ENCODE assay signal across 7 mouse cellular contexts in the genomic region with DNA sequence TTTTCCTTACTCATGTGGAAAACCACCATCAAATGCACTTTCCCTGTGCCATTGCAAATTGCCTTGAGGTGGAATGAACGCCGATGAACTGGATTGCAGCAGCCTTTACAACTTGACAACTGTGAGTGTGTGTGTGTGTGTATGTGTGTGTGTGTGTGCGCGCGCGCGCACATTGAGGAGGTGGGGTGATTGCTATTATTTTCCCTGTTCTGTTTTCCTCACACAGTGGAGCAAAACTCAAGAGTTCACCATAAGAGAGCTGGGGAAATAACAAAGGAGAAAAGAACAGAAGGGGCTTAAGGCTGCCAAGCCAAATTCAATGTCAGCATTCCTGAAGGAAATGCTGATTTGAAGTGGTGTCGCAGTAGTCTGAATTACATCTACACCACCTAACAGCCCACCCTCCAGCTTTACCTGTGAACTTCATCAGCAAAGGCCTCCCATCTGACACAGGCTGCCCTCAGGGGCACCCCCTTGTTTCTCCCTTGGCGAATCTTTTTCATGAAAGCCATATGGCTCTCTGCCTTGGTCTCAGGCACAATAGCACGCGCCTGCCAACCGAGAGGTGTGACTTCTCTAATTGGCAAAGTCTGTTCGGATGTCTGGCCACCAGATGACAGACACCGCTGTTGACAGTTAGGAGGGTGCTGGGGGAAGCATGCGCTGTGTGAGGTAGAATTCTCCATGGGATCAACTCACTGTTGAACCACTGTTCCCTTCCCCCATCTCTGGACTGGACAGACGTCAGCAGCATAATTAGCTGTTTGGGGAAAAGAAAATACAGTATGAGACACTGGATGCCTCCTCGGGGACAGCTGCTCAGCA. TPM values are rescaled to one million over a fixed set of nuclear protein-coding genes. Genes with fewer than 3 reads are reported as not detected.
DNase-seq lines count a peak whose midpoint lies in the region; ATAC-seq lines count a peak whose summit lies in the region.

No protein-coding gene starts in this region.

- 0 out of 2 replicates have a peak overlapping the region, but pooled peaks have one; percentile 47 for H3K9ac ChIP-seq in heart, embryonic 13.5 days
- H3K9ac ChIP-seq in neural tube, embryonic 15.5 days (replicated peaks): no peak overlapping the region
- no peak overlapping the region for H3K9ac ChIP-seq in liver, embryonic 12.5 days

- H3K4me2 ChIP-seq in heart, embryonic 13.5 days: peak overlapping the region; percentile 47
- H3K4me2 ChIP-seq in neural tube, embryonic 15.5 days: peak overlapping the region; percentile 26
- no peak overlapping the region for H3K4me2 ChIP-seq in liver, embryonic 12.5 days

- WGBS in heart, embryonic 13.5 days: 50% methylated on average over 17 of the region's 17 CpGs
- 62% methylated on average over 17 of the region's 17 CpGs for WGBS in neural tube, embryonic 15.5 days
- WGBS in liver, embryonic 12.5 days (ENCODE audit: insufficient replicate concordance): 66% methylated on average over 17 of the region's 17 CpGs

- H3K4me1 ChIP-seq in heart, embryonic 13.5 days: peaks cover 24% of the 10 kb centered on the region
- peaks cover 19% of the 10 kb centered on the region for H3K4me1 ChIP-seq in neural tube, embryonic 15.5 days
- H3K4me1 ChIP-seq in liver, embryonic 12.5 days: no peaks in the 10 kb centered on the region

- H3K27ac ChIP-seq in heart, embryonic 13.5 days (replicated peaks): peak overlapping the region; percentile 49; the same call in 1 of the 2 replicates
- no peak overlapping the region for H3K27ac ChIP-seq in neural tube, embryonic 15.5 days (replicated peaks)
- H3K27ac ChIP-seq in liver, embryonic 12.5 days: no peak overlapping the region

- peak; percentile 33 to 52 for DNase-seq in cerebellum, adult 18-20 months
- DNase-seq in embryo, embryonic 11.5 days (ENCODE audit: low read depth, low spot score): peak; percentile 20
- DNase-seq in layer of hippocampus, postnatal 36 days: peak; percentile 12 to 35
- no peak for DNase-seq in testis, postnatal 10 days (ENCODE audit: low spot score)

- H3K9me3 ChIP-seq in heart, embryonic 13.5 days: no peaks in the 10 kb centered on the region
- H3K9me3 ChIP-seq in neural tube, embryonic 15.5 days (replicated peaks): no peaks in the 10 kb centered on the region
- H3K9me3 ChIP-seq in liver, embryonic 12.5 days (replicated peaks): no peaks in the 10 kb centered on the region

- no peaks in the 10 kb centered on the region for H3K36me3 ChIP-seq in heart, embryonic 13.5 days
- no peaks in the 10 kb centered on the region for H3K36me3 ChIP-seq in neural tube, embryonic 15.5 days
- no peaks in the 10 kb centered on the region for H3K36me3 ChIP-seq in liver, embryonic 12.5 days

- H3K4me3 ChIP-seq in heart, embryonic 13.5 days: no peak overlapping the region
- H3K4me3 ChIP-seq in neural tube, embryonic 15.5 days (replicated peaks): no peak overlapping the region
- H3K4me3 ChIP-seq in liver, embryonic 12.5 days: no peak overlapping the region

- no peaks in the 10 kb centered on the region for H3K27me3 ChIP-seq in heart, embryonic 13.5 days (replicated peaks)
- no peaks in the 10 kb centered on the region for H3K27me3 ChIP-seq in neural tube, embryonic 15.5 days (replicated peaks)
- no peaks in the 10 kb centered on the region for H3K27me3 ChIP-seq in liver, embryonic 12.5 days (replicated peaks)

- ATAC-seq in heart, embryonic 13.5 days (ENCODE audit: extremely low read depth, insufficient number of reproducible peaks, low FRiP score, low TSS enrichment): no peak; the same call in 1 of the 2 replicates
- peak; percentile 38; the same call in 1 of the 2 replicates for ATAC-seq in neural tube, embryonic 15.5 days (ENCODE audit: low FRiP score)
- no peak for ATAC-seq in liver, embryonic 12.5 days

RNA-seq across cellular contexts. Expression of a gene that starts 47.6 kb away (rescaled TPM):
- polyA plus RNA-seq in heart, embryonic 13.5 days (2015; fragmentation: Nextera tagmentation; extraction: Ambion mirVana): 11.2 and 13.3 TPM in 2 replicates
- 100 to 1,000 TPM; 137 to 141 TPM for total RNA-seq in layer of hippocampus, postnatal 36 days (2021)
- polyA plus RNA-seq in neural tube, embryonic 15.5 days (2015; fragmentation: Nextera tagmentation; extraction: Ambion mirVana): 67.8 and 76.5 TPM in 2 replicates
- 15.1 and 15.7 TPM in 2 replicates for polyA plus RNA-seq in liver, embryonic 12.5 days (2016; fragmentation: Nextera tagmentation; extraction: Ambion mirVana)
